Mouse (Mus musculus) spleen, adult 2 months (tissue): ENCODE data around the gene Itsn1. TPM values are rescaled to one million over a fixed set of nuclear protein-coding genes. Genes with fewer than 3 reads are reported as not detected.

Experiments used
- DNase-seq, 2 experiments: peaks; one replicate each; pipeline versions ENCODE4 v3.0.0 to v3.0.0-alpha.2; 2012 to 2021; ENCODE audit warnings: low spot score in 2 of 2, low read depth in 1 of 2
- H3K27ac ChIP-seq: fragments of 200-500 bp; 2 replicates; pipeline ENCODE4 v1.5.1; 2012; ENCODE audit warnings: low read length, inconsistent platforms; ENCODE audit not compliant: insufficient read depth
- H3K27me3 ChIP-seq: fragments of 200-500 bp; 2 replicates; pipeline ENCODE4 v1.6.1; 2012; ENCODE audit warnings: mild to moderate bottlenecking, moderate library complexity, low read length, inconsistent platforms; ENCODE audit not compliant: control insufficient read depth, insufficient read depth
- H3K36me3 ChIP-seq: fragments of 200-500 bp; 2 replicates; pipeline ENCODE4 v1.6.1; 2012; ENCODE audit warnings: mild to moderate bottlenecking, low read length, inconsistent platforms; ENCODE audit not compliant: control insufficient read depth, insufficient read depth
- H3K4me1 ChIP-seq: fragments of 200-500 bp; 2 replicates; pipeline ENCODE4 v1.6.1; 2011; ENCODE audit warnings: inconsistent platforms; ENCODE audit not compliant: control insufficient read depth, insufficient read depth, insufficient read length
- H3K4me3 ChIP-seq: fragments of 200-500 bp; 2 replicates; pipeline ENCODE4 v1.5.1; 2011; ENCODE audit warnings: mild to moderate bottlenecking, inconsistent platforms; ENCODE audit not compliant: insufficient read depth, insufficient read length; ENCODE audit errors: extremely low read depth
- CTCF ChIP-seq: fragments of 200-500 bp; IDR thresholded peaks from 2 replicates; pipeline ENCODE4 v1.5.1; 2011; ENCODE audit warnings: mild to moderate bottlenecking, inconsistent platforms; ENCODE audit not compliant: insufficient read depth, insufficient read length, insufficient replicate concordance; ENCODE audit errors: extremely low read depth
- POLR2A ChIP-seq: fragments of 200-500 bp; IDR thresholded peaks from 2 replicates; pipeline ENCODE4 v1.6.1; 2011; ENCODE audit warnings: low read depth, low read length, inconsistent platforms
- WGBS: fragments of 180-500 bp; shearing (Covaris S2); methylation state at CpG from one replicate; pipeline ENCODE4 v1.1.7; 2018; 5-methylcytosine and 5-hydroxymethylcytosine counted together
- polyA plus RNA-seq: library from polyadenylated mRNA; depleted of rRNA; stranded (reverse); fragments of >200 nt; gene quantifications from 2 replicates; pipeline ENCODE4 v1.2.3, GENCODE M21; 2012

The Itsn1 gene
- polyA plus RNA-seq, 1 experiment: 36.0 TPM

- DNase-seq: no peak
- no peak for TF ChIP-seq POLR2A
- TF ChIP-seq CTCF: no peak
- no peak overlapping the region for H3K27ac ChIP-seq
- H3K27me3 ChIP-seq: no peaks in the 10 kb centered on the region
- 99% methylated on average over 6 of the region's 6 CpGs for WGBS
- H3K4me3 ChIP-seq: no peak overlapping the region
- H3K4me1 ChIP-seq: peaks cover 12% of the 10 kb centered on the region; the same call in 1 of the 2 replicates
- no peaks in the 10 kb centered on the region for H3K36me3 ChIP-seq
Observed at GRCm38 (mm10) chr16:91871188-91871587, 142.1 kb downstream of the Itsn1 start.

GRCm38 (mm10) chr16:91873695-91874094, 144.6 kb downstream of the Itsn1 start:
- no peak for DNase-seq
- WGBS: 79% methylated on average over 3 of the region's 3 CpGs
- peaks cover 11% of the 10 kb centered on the region; the same call in 1 of the 2 replicates for H3K4me1 ChIP-seq
- no peaks in the 10 kb centered on the region for H3K27me3 ChIP-seq
- no peak overlapping the region for H3K27ac ChIP-seq
- no peak overlapping the region for H3K4me3 ChIP-seq
- TF ChIP-seq POLR2A (no peak), CTCF (no peak)
- no peaks in the 10 kb centered on the region for H3K36me3 ChIP-seq

GRCm38 (mm10) chr16:91875567-91876344, 146.7 kb downstream of the Itsn1 start:
- Histone ChIP-seq H3K4me3 (no peak overlapping the region), H3K27ac (no peak overlapping the region), H3K27me3 (no peaks in the 10 kb centered on the region), H3K36me3 (no peaks in the 10 kb centered on the region), H3K4me1 (no peaks in the 10 kb centered on the region)
- TF ChIP-seq CTCF (no peak), POLR2A (no peak)
- no peak for DNase-seq
- WGBS: 91% methylated on average over 4 of the region's 4 CpGs

- Histone ChIP-seq H3K27me3 (no peaks in the 10 kb centered on the region), H3K27ac (no peak overlapping the region), H3K4me3 (no peak overlapping the region), H3K4me1 (no peaks in the 10 kb centered on the region), H3K36me3 (no peaks in the 10 kb centered on the region)
- TF ChIP-seq POLR2A (no peak), CTCF (no peak)
- DNase-seq: no peak
- WGBS: 85% methylated on average over 4 of the region's 4 CpGs
Observed at GRCm38 (mm10) chr16:91876457-91876856, 147.4 kb downstream of the Itsn1 start.

- no peak overlapping the region for H3K27ac ChIP-seq
- no peaks in the 10 kb centered on the region for H3K4me1 ChIP-seq
- no peaks in the 10 kb centered on the region for H3K36me3 ChIP-seq
- no peak overlapping the region for H3K4me3 ChIP-seq
- TF ChIP-seq CTCF: no peak
- TF ChIP-seq POLR2A: no peak
- DNase-seq: no peak
- no peaks in the 10 kb centered on the region for H3K27me3 ChIP-seq
- WGBS: 45% methylated on average over 2 of the region's 2 CpGs
Observed at GRCm38 (mm10) chr16:91879101-91879500, 150.0 kb downstream of the Itsn1 start.

- no peak overlapping the region for H3K4me3 ChIP-seq
- DNase-seq: no peak
- H3K4me1 ChIP-seq: no peaks in the 10 kb centered on the region
- TF ChIP-seq POLR2A: no peak
- no peak for TF ChIP-seq CTCF
- WGBS: 91% methylated on average over 11 of the region's 11 CpGs
- no peaks in the 10 kb centered on the region for H3K36me3 ChIP-seq
- H3K27me3 ChIP-seq: no peaks in the 10 kb centered on the region
- no peak overlapping the region for H3K27ac ChIP-seq
Observed at GRCm38 (mm10) chr16:91880869-91881767, 152.0 kb downstream of the Itsn1 start.

- no peaks in the 10 kb centered on the region for H3K4me1 ChIP-seq
Observed at GRCm38 (mm10) chr16:91882168-91882859, 153.2 kb downstream of the Itsn1 start.

More at GRCm38 (mm10) chr16:91882168-91882859, 153.2 kb downstream of the Itsn1 start:
- 83% methylated on average over 9 of the region's 9 CpGs for WGBS
- Histone ChIP-seq H3K27ac (no peak overlapping the region), H3K36me3 (no peaks in the 10 kb centered on the region), H3K27me3 (no peaks in the 10 kb centered on the region), H3K4me3 (no peak overlapping the region)
- TF ChIP-seq POLR2A (no peak), CTCF (no peak)
- no peak for DNase-seq
